Mouse (Mus musculus) regulatory T cell (primary cell): Measurements from ENCODE around the gene Pla2g2f.

Experiments
- in situ Hi-C: fragments of 300-600 bp; cut with MboI, MseI; formaldehyde crosslinking; loops from one replicate; pipeline ENCODE4 v1.15.1; 2025; ENCODE audit warnings: high pct_unique_total_duplicates

Pla2g2f gene

GRCm38 (mm10) chr4:138757416-138757815 lies at the start of gene Pla2g2f:
Gene Pla2g2f, minus strand, starts transcription at chr4:138757626.
- in situ Hi-C loops = no loop called here

- in situ Hi-C loops = no loop called here
Measured at GRCm38 (mm10) chr4:138806920-138807541, 49.6 kb upstream of the Pla2g2f start.

- in situ Hi-C loops = no loop called here
Measured at GRCm38 (mm10) chr4:138806160-138806559, 48.7 kb upstream of the Pla2g2f start.

GRCm38 (mm10) chr4:138805248-138805647 lies 47.8 kb upstream of the Pla2g2f start:
- in situ Hi-C loops = no loop called here

- in situ Hi-C loops = no loop called here
Measured at GRCm38 (mm10) chr4:138802917-138803316, 45.5 kb upstream of the Pla2g2f start.

- in situ Hi-C loops = no loop called here
Measured at GRCm38 (mm10) chr4:138801631-138802030, 44.2 kb upstream of the Pla2g2f start.

GRCm38 (mm10) chr4:138800134-138800744 lies 42.8 kb upstream of the Pla2g2f start:
- in situ Hi-C loops = no loop called here

GRCm38 (mm10) chr4:138797217-138797570 lies 39.8 kb upstream of the Pla2g2f start:
- in situ Hi-C loops = no loop called here

GRCm38 (mm10) chr4:138796513-138797216 lies 39.2 kb upstream of the Pla2g2f start:
- in situ Hi-C loops = no loop called here

- in situ Hi-C loops = no loop called here
Measured at GRCm38 (mm10) chr4:138794344-138794743, 36.9 kb upstream of the Pla2g2f start.

GRCm38 (mm10) chr4:138793276-138793675 lies 35.9 kb upstream of the Pla2g2f start:
- in situ Hi-C loops = no loop called here

GRCm38 (mm10) chr4:138792599-138792998 lies 35.2 kb upstream of the Pla2g2f start:
- in situ Hi-C loops = no loop called here

- in situ Hi-C loops = no loop called here
Measured at GRCm38 (mm10) chr4:138791452-138791851, 34.0 kb upstream of the Pla2g2f start.

GRCm38 (mm10) chr4:138788381-138788780 lies 31.0 kb upstream of the Pla2g2f start:
- in situ Hi-C loops = no loop called here

- in situ Hi-C loops = no loop called here
Measured at GRCm38 (mm10) chr4:138786141-138786540, 28.7 kb upstream of the Pla2g2f start.

GRCm38 (mm10) chr4:138785721-138786120 lies 28.3 kb upstream of the Pla2g2f start:
- in situ Hi-C loops = no loop called here

- in situ Hi-C loops = no loop called here
Measured at GRCm38 (mm10) chr4:138782098-138782497, 24.7 kb upstream of the Pla2g2f start.

GRCm38 (mm10) chr4:138780300-138780699 lies 22.9 kb upstream of the Pla2g2f start:
- in situ Hi-C loops = no loop called here

- in situ Hi-C loops = no loop called here
Measured at GRCm38 (mm10) chr4:138777417-138778407, 20.3 kb upstream of the Pla2g2f start.

- in situ Hi-C loops = no loop called here
Measured at GRCm38 (mm10) chr4:138775435-138775834, 18.0 kb upstream of the Pla2g2f start, which contains the start of gene Pla2g2d. Gene Pla2g2d, plus strand, starts transcription at chr4:138775735.

GRCm38 (mm10) chr4:138772386-138772785 lies 15.0 kb upstream of the Pla2g2f start:
- in situ Hi-C loops = no loop called here

GRCm38 (mm10) chr4:138771970-138772369 lies 14.5 kb upstream of the Pla2g2f start:
- in situ Hi-C loops = no loop called here
